Mouse (Mus musculus) CH12.LX (cell line): ENCODE measurements around the gene Atp6v0a4. TPM values are rescaled to one million over a fixed set of nuclear protein-coding genes. Genes with fewer than 3 reads are reported as not detected.

Source experiments
- polyA plus RNA-seq: library from polyadenylated mRNA; unstranded; fragments of >175 nt; gene quantifications from 2 replicates; pipeline ENCODE4 v1.2.1, GENCODE M21; 2012; ENCODE audit warnings: low read depth; ENCODE audit not compliant: insufficient read length
- total RNA-seq, 2 experiments: library from RNA; depleted of rRNA; stranded (reverse); fragments of 300-350 nt in 1 of 2; fragments of >200 nt in 1 of 2; gene quantifications; 2 replicates each; pipeline ENCODE4 v1.2.3; 2012 to 2014

The Atp6v0a4 gene
- total and polyA plus RNA-seq, 3 experiments: not detected

Other genes with a start within 250 kb of the Atp6v0a4 start
- not detected in 2 replicates for gene Svopl, start 77.6 kb downstream of the Atp6v0a4 start, total RNA-seq (2012; rRNA removed)
- not detected in 2 replicates for gene Svopl, start 77.6 kb downstream of the Atp6v0a4 start, total RNA-seq (2014; rRNA removed)
- gene Svopl, start 77.6 kb downstream of the Atp6v0a4 start, polyA plus RNA-seq: not detected in 2 replicates
- gene Tmem213, start 15.3 kb downstream of the Atp6v0a4 start, total RNA-seq (2012; rRNA removed): not detected in 2 replicates
- not detected in 2 replicates for gene Tmem213, start 15.3 kb downstream of the Atp6v0a4 start, total RNA-seq (2014; rRNA removed)
- not detected in 2 replicates for gene Tmem213, start 15.3 kb downstream of the Atp6v0a4 start, polyA plus RNA-seq
- 1.3 and 1.7 TPM in 2 replicates for gene D630045J12Rik, start 129.4 kb upstream of the Atp6v0a4 start, total RNA-seq (2012; rRNA removed)
- 0.43 and 0.48 TPM in 2 replicates for gene D630045J12Rik, start 129.4 kb upstream of the Atp6v0a4 start, total RNA-seq (2014; rRNA removed)
- gene D630045J12Rik, start 129.4 kb upstream of the Atp6v0a4 start, polyA plus RNA-seq: 3.4 and 4.9 TPM in 2 replicates
- 2.3 and 3.1 TPM in 2 replicates for gene Zc3hav1l, start 174.7 kb upstream of the Atp6v0a4 start, total RNA-seq (2012; rRNA removed)
- gene Zc3hav1l, start 174.7 kb upstream of the Atp6v0a4 start, total RNA-seq (2014; rRNA removed): 2.8 and 2.9 TPM in 2 replicates
- gene Zc3hav1l, start 174.7 kb upstream of the Atp6v0a4 start, polyA plus RNA-seq: 5.1 and 6.3 TPM in 2 replicates
- gene Zc3hav1, start 230.0 kb upstream of the Atp6v0a4 start, total RNA-seq (2012; rRNA removed): 67.2 and 68.7 TPM in 2 replicates
- gene Zc3hav1, start 230.0 kb upstream of the Atp6v0a4 start, total RNA-seq (2014; rRNA removed): 49.8 and 51.8 TPM in 2 replicates
- 50.1 and 58.1 TPM in 2 replicates for gene Zc3hav1, start 230.0 kb upstream of the Atp6v0a4 start, polyA plus RNA-seq